Mouse (Mus musculus) myocyte (in vitro differentiated cells): ENCODE results near the gene Brd3os. TPM values are rescaled to one million over a fixed set of nuclear protein-coding genes. Genes with fewer than 3 reads are reported as not detected.
A peak's percentile ranks its signal among the peaks of the same experiment; 100 is the strongest.

ENCODE experiments used
- H3K27me3 ChIP-seq: one replicate; pipeline ENCODE4 v1.6.1; 2011; ENCODE audit not compliant: control insufficient read depth, insufficient read depth, insufficient read length
- H3K36me3 ChIP-seq: one replicate; pipeline ENCODE4 v1.6.1; 2011; ENCODE audit not compliant: control insufficient read depth, insufficient read depth
- H3K4me2 ChIP-seq: one replicate; pipeline ENCODE4 v1.6.1; 2011; ENCODE audit warnings: low read depth, control low read depth
- H3K4me3 ChIP-seq: one replicate; pipeline ENCODE4 v1.5.1; 2011; ENCODE audit warnings: mild to moderate bottlenecking, control low read depth, moderate library complexity
- H3K79me2 ChIP-seq: one replicate; pipeline ENCODE4 v1.6.1; 2011; ENCODE audit not compliant: control insufficient read depth, insufficient read depth
- H3ac ChIP-seq: one replicate; pipeline ENCODE4 v1.6.1; 2011; ENCODE audit not compliant: control insufficient read depth, insufficient read length
- CEBPB ChIP-seq: IDR thresholded peaks from 2 replicates; pipeline ENCODE4 v1.6.1; 2011; ENCODE audit warnings: mild to moderate bottlenecking, moderate library complexity; ENCODE audit not compliant: poor library complexity, insufficient read depth, severe bottlenecking
- E2F4 ChIP-seq: IDR thresholded peaks from one replicate; pipeline ENCODE4 v1.6.1; 2011; ENCODE audit warnings: mild to moderate bottlenecking, control low read depth, moderate library complexity; ENCODE audit not compliant: insufficient read depth
- MAX ChIP-seq: IDR thresholded peaks from one replicate; pipeline ENCODE4 v1.6.1; 2011; ENCODE audit warnings: low read depth, mild to moderate bottlenecking, control low read depth
- MYOD1 ChIP-seq, 3 experiments: IDR thresholded peaks; one replicate each; pipeline ENCODE4 v1.6.1; 2011; ENCODE audit warnings: control low read depth in 2 of 3, low read depth in 2 of 3, mild to moderate bottlenecking in 2 of 3, moderate library complexity in 1 of 3; ENCODE audit not compliant: insufficient read length in 2 of 3, control insufficient read depth in 1 of 3
- MYOG ChIP-seq, 3 experiments: IDR thresholded peaks; one replicate each; pipeline ENCODE4 v1.6.1; 2011; ENCODE audit warnings: control low read depth in 2 of 3, low read depth in 2 of 3, mild to moderate bottlenecking in 2 of 3; ENCODE audit not compliant: insufficient read length in 2 of 3, control insufficient read depth in 1 of 3, insufficient read depth in 1 of 3
- POLR2A ChIP-seq: IDR thresholded peaks from one replicate; pipeline ENCODE4 v1.6.1; 2011; ENCODE audit warnings: low read depth, mild to moderate bottlenecking, control low read depth, moderate library complexity; ENCODE audit not compliant: insufficient read length
- POLR2AphosphoS2 ChIP-seq: IDR thresholded peaks from one replicate; pipeline ENCODE4 v1.6.1; 2011; ENCODE audit warnings: low read depth, control low read depth; ENCODE audit not compliant: insufficient read length
- REST ChIP-seq: IDR thresholded peaks from one replicate; pipeline ENCODE4 v1.6.1; 2011; ENCODE audit warnings: mild to moderate bottlenecking, control low read depth, moderate library complexity; ENCODE audit not compliant: insufficient read depth, insufficient read length
- SRF ChIP-seq: IDR thresholded peaks from one replicate; pipeline ENCODE4 v1.6.1; 2011; ENCODE audit warnings: low read depth; ENCODE audit not compliant: control insufficient read depth, insufficient read length
- TCF12 ChIP-seq: IDR thresholded peaks from one replicate; pipeline ENCODE4 v1.6.1; 2011; ENCODE audit warnings: mild to moderate bottlenecking, control low read depth; ENCODE audit not compliant: poor library complexity, insufficient read depth, severe bottlenecking
- TCF3 ChIP-seq: IDR thresholded peaks from one replicate; pipeline ENCODE4 v1.6.1; 2011; ENCODE audit warnings: low read depth, control low read depth; ENCODE audit not compliant: insufficient read length
- USF1 ChIP-seq: IDR thresholded peaks from one replicate; pipeline ENCODE4 v1.6.1; 2011; ENCODE audit warnings: low read depth, mild to moderate bottlenecking, control low read depth, moderate library complexity
- polyA plus RNA-seq: library from polyadenylated mRNA; unstranded; fragments of >200 nt; fragmentation: generic; extraction: Trizol; gene quantifications from one replicate; pipeline ENCODE4 v1.2.1, GENCODE M21; 2012; ENCODE audit warnings: missing spikeins

The Brd3os gene
- polyA plus RNA-seq, 1 experiment, result 28.7 TPM

- H3K27me3 ChIP-seq, result no peaks in the 10 kb centered on the region
- H3K4me3 ChIP-seq, result no peak overlapping the region
- TF ChIP-seq MYOG (IDR thresholded peaks at IDR 0.05; ENCODE audit: control insufficient read depth in 1 of 3, insufficient read depth in 1 of 3, insufficient read length in 2 of 3, low read depth in 2 of 3), result no peak
- TF ChIP-seq TCF12, result no peak
- no peak for TF ChIP-seq POLR2AphosphoS2
- TF ChIP-seq SRF, result no peak
- TF ChIP-seq REST, result no peak
- TF ChIP-seq POLR2A, result no peak
- no peak for TF ChIP-seq E2F4
- TF ChIP-seq TCF3, result no peak
- no peak for TF ChIP-seq MAX
- H3K79me2 ChIP-seq, result no peaks in the 10 kb centered on the region
- H3ac ChIP-seq, result no peak overlapping the region
- no peaks in the 10 kb centered on the region for H3K36me3 ChIP-seq
- H3K4me2 ChIP-seq, result peak overlapping the region; percentile 60
Measured at GRCm38 (mm10) chr2:27438281-27438680, 3.8 kb upstream of the Brd3os start.

GRCm38 (mm10) chr2:27442708-27443449 lies 755 bp downstream of the Brd3os start:
- Histone ChIP-seq H3K36me3 (no peaks in the 10 kb centered on the region), H3ac (peak overlapping the region; percentile 94), H3K27me3 (no peaks in the 10 kb centered on the region), H3K4me2 (peak overlapping the region; percentile 80), H3K79me2 (no peaks in the 10 kb centered on the region), H3K4me3 (peak overlapping the region; percentile 71)
- TF ChIP-seq REST (no peak), CEBPB (no peak), USF1 (no peak), SRF (no peak), POLR2A (no peak), MYOG (IDR thresholded peaks at IDR 0.05; ENCODE audit: control insufficient read depth in 1 of 3, insufficient read depth in 1 of 3, insufficient read length in 2 of 3, low read depth in 2 of 3) (no peak), TCF3 (no peak), POLR2AphosphoS2 (peak; percentile 0)

- peak overlapping the region; percentile 94 for H3ac ChIP-seq
- TF ChIP-seq E2F4, result no peak
- TF ChIP-seq CEBPB, result no peak
- no peak for TF ChIP-seq MYOD1 (IDR thresholded peaks at IDR 0.05; ENCODE audit: control insufficient read depth in 1 of 3, insufficient read length in 2 of 3, low read depth in 2 of 3)
- TF ChIP-seq TCF3, result no peak
- no peak for TF ChIP-seq MAX
- no peak for TF ChIP-seq REST
- no peak for TF ChIP-seq USF1
- TF ChIP-seq MYOG (IDR thresholded peaks at IDR 0.05; ENCODE audit: control insufficient read depth in 1 of 3, insufficient read depth in 1 of 3, insufficient read length in 2 of 3, low read depth in 2 of 3), result no peak
- TF ChIP-seq POLR2A, result no peak
- TF ChIP-seq SRF, result no peak
- no peak for TF ChIP-seq POLR2AphosphoS2
- no peak for TF ChIP-seq TCF12
- no peaks in the 10 kb centered on the region for H3K36me3 ChIP-seq
- no peaks in the 10 kb centered on the region for H3K79me2 ChIP-seq
- H3K4me2 ChIP-seq, result peak overlapping the region; percentile 80
- H3K4me3 ChIP-seq, result peak overlapping the region; percentile 71
- H3K27me3 ChIP-seq, result no peaks in the 10 kb centered on the region
Measured at GRCm38 (mm10) chr2:27443450-27443708, 1.3 kb downstream of the Brd3os start.

- TF ChIP-seq SRF (no peak), CEBPB (no peak), REST (no peak), E2F4 (no peak), TCF12 (no peak), MAX (no peak), MYOD1 (IDR thresholded peaks at IDR 0.05; ENCODE audit: control insufficient read depth in 1 of 3, insufficient read length in 2 of 3, low read depth in 2 of 3) (peak in 1 of 3 experiments; percentile 54), POLR2A (no peak), USF1 (no peak), TCF3 (no peak), MYOG (IDR thresholded peaks at IDR 0.05; ENCODE audit: control insufficient read depth in 1 of 3, insufficient read depth in 1 of 3, insufficient read length in 2 of 3, low read depth in 2 of 3) (peak in 1 of 3 experiments; percentile 68), POLR2AphosphoS2 (no peak)
- no peak overlapping the region for H3K4me2 ChIP-seq
- H3K36me3 ChIP-seq, result peaks cover 14% of the 10 kb centered on the region
- no peaks in the 10 kb centered on the region for H3K79me2 ChIP-seq
- H3K4me3 ChIP-seq, result no peak overlapping the region
- no peaks in the 10 kb centered on the region for H3K27me3 ChIP-seq
- no peak overlapping the region for H3ac ChIP-seq
Measured at GRCm38 (mm10) chr2:27445910-27446309, 3.8 kb downstream of the Brd3os start.

GRCm38 (mm10) chr2:27446812-27447211 lies 4.7 kb downstream of the Brd3os start:
- H3K27me3 ChIP-seq, result no peaks in the 10 kb centered on the region
- no peak overlapping the region for H3K4me3 ChIP-seq
- H3K4me2 ChIP-seq, result no peak overlapping the region
- H3K36me3 ChIP-seq, result peaks cover 20% of the 10 kb centered on the region
- no peaks in the 10 kb centered on the region for H3K79me2 ChIP-seq
- no peak overlapping the region for H3ac ChIP-seq
- no peak for TF ChIP-seq TCF12
